Mouse (Mus musculus) liver, postnatal 0 days (tissue): Measurements from ENCODE around the gene Ywhae.
"Not testable (repeated sequence)": the region's sequence is repeated elsewhere in the genome, so short reads cannot be mapped to it uniquely, and the experiment has no call there.

Source experiments
- CTCF ChIP-seq: sonication (generic); IDR thresholded peaks from 2 replicates; pipeline ENCODE4 v1.5.1; 2016; ENCODE audit warnings: antibody characterized with exemption, low read depth
- EP300 ChIP-seq: IDR thresholded peaks from 2 replicates; pipeline ENCODE4 v1.6.1; 2016; ENCODE audit warnings: antibody characterized with exemption, low read depth, mild to moderate bottlenecking

- not testable (repeated sequence) for TF ChIP-seq CTCF, EP300
Observed at GRCm38 (mm10) chr11:75727659-75728058, 5.0 kb upstream of the Ywhae start.
